Mouse (Mus musculus) adrenal gland, adult 2 months (tissue): ENCODE results near the gene Rps6kb2. TPM values are rescaled to one million over a fixed set of nuclear protein-coding genes. Genes with fewer than 3 reads are reported as not detected.

Experiments used
- DNase-seq: peaks from one replicate; pipeline ENCODE4 v3.0.0; 2021
- polyA plus RNA-seq: library from polyadenylated mRNA; depleted of rRNA; stranded (reverse); fragments of >200 nt; gene quantifications from 2 replicates; pipeline ENCODE4 v1.2.3, GENCODE M21; 2012
- total RNA-seq, 2 experiments: library from RNA; stranded (reverse); gene quantifications; 2 replicates each; pipeline ENCODE4 v1.2.3; 2021

Rps6kb2 gene
- total and polyA plus RNA-seq, 3 experiments, result 27.6 to 60.8 (median 39.5) TPM

DNA sequence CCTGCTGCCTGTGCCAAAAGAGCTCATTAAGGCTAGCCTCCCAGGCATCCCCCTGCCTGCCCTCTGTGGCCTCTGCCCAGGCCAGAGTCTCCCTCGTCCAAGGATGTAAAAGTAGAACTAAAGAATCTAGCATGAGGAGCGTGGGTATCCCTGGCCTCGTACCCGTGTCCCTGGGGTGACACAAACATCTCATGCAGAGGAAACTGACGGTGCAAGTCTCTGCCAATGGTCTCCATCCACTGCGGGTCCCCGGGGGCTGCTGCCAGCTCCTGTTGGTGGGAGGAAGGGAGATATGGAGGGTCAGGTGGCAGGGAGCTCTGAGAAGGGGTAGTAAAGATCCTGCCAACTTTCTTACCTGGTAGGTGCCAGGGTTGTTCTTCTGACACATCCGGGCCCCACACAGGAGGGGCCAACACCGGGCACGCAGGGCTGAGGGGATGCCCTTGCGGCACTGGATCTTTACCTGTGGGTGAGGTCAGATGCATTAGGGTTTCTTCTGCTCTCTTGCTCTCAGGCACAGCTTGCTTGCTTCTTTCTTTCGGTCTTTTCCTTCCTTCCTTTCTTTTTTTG, 26.0 kb upstream of the Rps6kb2 start:
- no peak for DNase-seq

DNA sequence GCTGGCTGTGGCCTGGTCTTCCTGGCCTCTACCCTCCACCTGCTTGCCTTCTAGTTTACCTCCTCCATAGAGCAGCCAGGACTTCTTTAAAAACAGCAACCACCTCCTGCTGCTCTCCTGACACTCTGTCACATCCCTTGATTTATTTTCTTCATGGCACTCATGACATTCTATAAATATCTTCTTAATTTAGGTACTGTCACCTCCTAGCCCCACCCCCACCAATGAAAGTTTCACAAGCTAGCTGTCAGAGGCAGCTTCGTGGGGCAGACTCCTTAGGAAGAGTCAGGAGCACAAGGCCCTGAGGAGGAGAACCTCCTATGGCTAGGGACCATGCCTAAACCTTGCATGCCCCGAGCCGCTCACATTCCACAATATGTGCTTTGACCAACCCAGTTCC, 24.1 kb upstream of the Rps6kb2 start:
- no peak for DNase-seq

DNA sequence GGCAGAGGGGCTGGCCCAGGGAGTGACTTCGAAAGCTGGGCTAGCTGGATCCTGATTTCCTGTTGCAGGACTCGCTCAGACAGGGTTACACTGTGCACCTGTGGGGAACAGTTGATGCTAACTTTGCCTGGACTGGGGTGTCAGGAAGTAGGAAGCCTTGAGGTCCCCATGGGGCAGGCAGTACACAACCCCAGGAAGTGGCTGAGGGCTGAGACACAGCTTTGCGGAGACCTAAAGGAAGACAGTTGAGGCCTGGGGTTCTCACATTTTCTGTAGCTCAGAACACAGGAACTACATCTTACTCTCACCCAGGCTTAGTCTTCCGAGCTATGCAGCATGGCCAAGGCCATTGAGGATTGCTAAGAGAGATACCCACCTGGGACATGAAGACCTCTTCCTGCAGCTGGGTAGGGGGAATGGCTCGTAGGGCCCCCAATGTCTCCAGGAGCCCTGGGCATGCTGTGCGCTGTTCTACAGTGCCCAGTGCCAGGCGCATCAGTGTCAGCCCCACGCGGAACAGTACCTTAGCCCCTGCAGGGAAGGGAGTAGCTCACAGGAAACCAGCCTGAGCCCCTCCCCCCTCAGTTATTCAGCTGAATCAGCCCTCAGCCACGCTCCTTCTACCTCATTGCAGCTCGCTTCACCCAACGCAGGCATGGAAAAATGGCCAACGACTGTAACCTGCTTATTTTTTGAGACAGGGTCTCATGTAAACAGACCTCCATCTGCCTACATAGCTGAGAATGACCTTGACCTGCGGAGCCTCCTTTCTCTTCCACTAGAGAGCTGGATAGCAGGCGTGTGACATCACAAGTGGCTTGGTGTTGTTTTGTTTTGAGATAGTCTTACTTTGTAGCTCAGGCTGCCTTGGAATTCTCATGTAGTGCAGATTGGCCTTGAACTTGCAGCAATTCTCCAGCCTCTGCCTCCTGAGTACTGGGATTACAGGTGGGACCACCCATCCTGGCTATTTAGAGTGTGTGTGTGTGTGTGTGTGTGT, 22.1 kb upstream of the Rps6kb2 start:
- DNase-seq, result no peak

DNA sequence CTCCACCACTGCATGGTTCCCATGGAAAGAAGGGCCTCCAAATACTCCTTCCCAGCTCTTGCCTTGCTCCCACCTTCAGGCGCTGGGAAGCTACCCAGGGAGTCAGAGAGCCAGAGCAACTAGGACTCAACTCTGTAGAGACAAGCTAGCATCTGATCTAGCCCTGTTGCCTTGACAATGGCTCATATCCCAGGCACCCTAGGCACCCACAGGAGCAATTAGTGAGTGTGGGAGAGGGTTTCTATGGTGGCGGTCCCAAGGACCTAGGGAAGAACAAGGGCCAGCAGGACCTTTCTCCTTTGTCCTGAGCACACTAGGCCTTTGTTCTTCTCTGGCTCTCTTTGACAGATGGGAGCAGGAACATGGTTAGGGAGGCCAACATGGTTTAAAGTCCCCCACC, 20.5 kb upstream of the Rps6kb2 start:
- no peak for DNase-seq

DNA sequence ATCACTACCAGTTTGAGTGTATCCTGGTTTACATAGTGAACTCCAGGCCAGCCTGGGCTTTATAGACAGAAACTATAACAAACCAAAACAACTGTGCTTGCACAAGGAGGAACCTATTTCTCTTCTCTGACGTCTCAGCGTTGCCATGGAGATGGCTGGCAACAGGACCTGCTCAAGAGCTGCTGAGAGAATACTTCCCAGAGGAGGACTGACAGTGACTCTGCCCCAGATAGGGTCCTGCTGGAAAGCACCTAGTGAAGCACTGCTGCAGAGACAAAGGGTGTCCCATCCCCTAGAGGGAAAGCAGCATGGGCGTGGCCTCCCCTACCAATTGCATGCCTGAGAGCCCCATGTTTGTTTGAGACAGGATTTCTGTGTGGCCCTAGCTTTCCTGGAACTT, 18.7 kb upstream of the Rps6kb2 start:
- DNase-seq, result peak; percentile 81

DNA sequence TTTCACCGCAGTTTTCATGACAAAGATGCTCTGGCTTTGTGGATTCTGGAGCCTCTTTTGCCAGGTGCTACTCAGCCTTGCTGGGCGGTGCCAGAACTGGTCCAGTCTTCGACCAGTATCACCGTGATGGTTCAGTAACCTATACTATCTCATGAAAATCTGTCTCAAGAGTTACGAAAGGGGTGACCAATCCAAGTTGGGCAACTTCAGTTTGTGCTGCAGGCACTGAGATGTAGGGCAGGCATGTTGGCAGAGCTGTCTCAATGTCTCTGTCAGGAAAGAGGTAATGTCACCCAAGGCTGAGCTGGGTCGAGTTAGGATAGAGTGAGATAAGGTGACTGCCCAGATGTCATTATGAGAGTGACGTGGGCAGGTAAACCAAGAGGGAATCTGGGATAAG, 17.3 kb upstream of the Rps6kb2 start:
- no peak for DNase-seq

DNA sequence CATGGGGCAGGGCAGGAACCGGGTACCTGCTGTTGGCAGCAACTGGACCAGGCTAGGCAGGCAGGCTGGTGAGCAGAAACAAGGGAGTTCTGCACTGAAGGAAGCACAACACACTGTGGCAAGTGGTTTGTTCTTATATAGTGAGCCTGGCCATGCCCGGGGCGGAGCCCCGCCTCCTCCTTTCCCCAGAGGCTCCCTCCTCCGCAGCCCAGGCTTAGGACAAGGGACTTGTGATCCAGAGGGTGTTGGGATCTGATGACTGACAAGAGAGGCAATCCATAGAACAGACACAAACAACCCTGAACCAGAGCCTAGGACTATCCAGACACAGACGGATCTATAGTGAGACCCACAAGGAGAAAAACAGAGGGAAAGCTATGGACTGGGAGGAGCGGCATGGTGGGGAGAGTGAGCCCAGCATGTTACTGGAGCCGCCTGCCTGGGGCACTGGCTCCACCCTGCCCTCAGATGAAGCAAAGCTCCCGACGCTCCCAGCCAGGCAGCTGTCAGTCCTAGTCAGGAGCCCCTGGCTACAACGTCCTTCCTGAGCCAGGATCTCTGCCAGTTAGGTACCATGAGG, 12.3 kb upstream of the Rps6kb2 start, which contains the start of gene Carns1:
Carns1 (minus strand) TSS at position 112 of the 580 bp plus-strand sequence.
- DNase-seq, result peak; percentile 45

DNA sequence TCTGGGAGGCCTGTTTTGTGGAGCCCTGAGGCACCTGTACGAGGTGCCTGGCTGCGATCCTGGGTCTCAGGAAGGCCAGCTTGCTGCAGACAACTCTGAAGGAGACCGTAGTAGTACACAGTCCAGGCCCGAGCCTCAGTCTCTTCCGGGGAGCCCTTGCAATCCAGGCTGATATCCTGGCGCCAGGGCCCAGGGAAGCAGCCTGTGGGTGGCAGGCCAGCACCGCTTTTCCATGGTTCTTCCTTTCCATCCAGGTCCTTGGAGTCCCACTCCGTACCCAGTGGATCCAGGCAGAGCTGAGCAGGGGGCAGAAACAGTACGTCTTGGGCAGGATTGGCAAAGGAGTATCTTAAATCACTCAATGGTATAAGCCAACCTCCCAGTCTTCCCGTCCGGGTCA, 9.8 kb upstream of the Rps6kb2 start:
- DNase-seq, result peak; percentile 12

DNA sequence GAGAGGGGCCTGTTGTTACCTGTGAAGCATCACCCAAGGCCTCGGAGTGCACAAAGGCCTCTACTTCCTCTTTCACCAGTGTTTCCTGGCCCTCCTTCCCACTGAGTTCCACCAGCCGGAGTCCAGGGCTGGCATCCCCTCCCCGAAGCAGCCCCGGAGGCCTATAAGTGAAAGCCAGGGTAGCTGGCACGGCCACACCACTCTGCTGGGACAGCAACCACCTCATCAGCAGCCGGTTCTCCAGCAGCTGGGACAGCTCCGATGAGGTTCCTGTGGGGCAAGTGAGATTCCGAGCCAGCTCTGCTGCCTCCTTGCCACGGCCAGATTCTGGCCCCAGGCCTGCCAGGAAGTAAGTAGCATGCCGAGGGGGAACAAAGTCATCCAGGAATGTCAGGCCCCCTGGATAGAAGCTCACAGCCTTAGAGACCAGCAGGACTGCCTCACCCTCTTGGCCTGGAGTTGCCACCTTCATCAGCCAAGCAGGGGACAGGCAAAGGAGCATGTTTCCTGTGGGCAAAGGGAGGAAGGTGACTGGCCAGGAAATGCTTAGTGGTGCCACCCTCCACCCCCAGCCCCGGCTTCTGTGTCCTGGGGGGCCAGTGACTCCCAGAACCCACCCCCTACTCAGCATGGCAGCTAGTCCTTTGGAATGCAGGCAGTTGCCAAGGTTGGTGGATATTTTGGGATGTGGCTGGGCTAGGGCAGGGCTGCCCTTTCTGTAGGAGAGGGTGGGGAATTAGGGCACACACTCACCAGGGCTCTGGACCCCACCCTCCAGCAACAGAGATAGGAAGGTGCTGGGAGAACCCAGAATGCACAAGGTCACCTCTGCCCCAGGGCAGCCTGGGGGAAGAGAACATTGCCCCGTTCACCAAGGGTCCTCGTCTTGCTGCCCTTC, 8.5 kb upstream of the Rps6kb2 start:
- DNase-seq, result peak; percentile 18

DNA sequence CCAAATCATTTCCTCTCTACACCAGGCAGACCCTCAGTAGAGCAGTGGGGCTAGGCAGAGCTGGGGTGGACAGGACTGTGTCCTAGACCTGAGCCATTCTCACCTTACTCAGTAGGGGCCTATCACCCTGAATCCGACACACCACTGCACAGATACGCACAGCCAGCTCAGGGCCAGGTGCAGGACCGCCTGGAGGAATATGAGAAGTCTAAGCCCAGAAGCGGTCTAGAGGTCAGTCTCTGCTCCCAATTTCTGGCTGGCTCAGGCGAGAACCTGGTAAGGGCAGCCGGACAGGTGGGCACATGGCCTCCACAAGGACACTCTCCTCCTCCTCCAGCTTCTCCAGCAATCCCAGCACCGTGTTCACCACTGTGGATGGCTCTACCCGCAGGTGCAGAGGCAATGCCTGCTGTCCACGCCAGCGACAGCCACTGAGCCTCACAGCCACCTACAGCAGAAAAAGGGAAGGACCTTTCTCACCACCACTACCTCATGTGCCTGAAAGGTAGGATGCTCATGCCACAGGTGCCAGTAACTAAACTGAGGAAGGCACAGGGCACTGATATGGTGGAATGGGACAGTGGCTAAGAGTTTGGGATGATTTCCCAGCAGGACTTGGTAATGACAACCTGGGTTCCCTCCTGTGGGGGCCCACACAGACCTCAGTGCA, 7.7 kb upstream of the Rps6kb2 start:
- DNase-seq, result no peak

DNA sequence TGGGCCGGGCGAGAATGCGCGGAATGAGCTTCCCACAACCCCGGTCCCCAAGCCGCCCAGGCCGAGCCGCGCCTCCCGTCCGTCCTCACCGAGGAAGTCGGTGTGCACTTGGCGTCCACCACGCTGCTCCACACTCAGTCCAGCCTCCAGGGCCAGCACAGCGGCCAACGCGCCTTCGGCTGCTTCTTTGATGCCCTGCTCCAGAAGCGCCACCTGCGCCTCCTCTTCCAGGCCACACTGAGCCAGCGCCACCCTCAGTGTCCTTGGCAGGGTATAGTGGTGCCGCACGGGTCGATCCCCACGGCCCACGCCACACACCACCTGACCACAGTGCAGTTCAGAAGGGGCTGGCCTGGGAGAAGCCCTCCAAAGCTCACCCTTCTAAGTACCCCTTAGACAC, 6.7 kb upstream of the Rps6kb2 start:
- DNase-seq, result no peak

DNA sequence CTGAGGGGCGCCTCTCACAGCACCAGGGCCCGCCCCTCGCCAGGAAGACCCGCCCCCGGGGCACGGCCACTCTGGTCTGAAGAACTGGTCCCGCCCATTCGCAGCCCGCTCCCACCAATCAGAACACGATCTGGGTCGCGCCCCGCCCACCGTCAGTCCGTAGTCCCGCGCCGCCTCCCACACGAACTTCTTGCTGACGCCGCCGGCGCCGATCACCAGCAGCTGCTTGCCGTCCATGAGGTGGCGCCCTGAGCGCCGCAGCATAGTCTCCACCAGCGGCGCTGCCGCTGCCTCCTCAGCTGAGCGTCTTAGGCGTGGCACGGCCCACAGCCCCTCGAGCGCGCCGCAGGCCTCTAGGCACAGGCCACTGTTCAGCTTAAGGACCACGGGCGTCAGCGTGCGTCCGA, 6.2 kb upstream of the Rps6kb2 start:
- peak; percentile 99 for DNase-seq

DNA sequence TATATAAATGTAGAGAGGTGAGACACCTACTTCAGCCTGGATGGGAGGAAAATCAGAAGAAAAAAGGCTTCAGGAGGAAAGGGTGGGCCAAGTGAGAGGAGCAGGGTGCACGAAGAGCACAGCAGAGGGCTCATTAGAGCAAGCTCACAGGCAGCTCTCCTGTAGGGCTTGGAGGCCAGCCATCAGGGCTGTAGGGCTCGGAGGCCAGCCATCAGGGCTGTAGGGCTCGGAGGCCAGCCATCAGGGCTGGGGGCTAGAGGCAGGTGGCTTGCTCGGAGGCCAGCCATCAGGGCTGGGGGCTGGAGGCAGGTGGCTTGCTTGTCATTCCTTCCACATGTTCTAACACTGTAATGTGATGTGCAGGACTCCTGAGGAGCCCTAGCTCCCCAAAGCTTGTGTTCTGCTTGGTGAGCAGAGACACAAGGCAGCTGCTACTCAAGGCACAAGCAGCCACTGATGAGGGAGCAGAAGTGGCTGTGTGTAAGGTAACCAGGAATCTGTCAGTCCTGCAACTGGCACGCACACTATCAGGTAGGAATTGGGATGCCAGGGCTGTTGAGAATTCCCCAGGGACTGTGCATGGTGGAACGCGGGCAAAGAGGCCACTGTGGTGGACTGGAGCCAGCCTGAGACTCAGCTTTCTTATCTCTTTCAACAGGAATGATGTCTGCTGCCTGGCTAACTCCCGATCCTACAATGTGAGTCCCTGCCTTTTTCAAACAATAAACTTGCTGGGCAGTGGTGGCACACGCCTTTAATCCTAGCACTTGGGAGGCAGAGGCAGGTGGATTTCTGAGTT, 3.7 kb upstream of the Rps6kb2 start:
- peak; percentile 48 for DNase-seq

DNA sequence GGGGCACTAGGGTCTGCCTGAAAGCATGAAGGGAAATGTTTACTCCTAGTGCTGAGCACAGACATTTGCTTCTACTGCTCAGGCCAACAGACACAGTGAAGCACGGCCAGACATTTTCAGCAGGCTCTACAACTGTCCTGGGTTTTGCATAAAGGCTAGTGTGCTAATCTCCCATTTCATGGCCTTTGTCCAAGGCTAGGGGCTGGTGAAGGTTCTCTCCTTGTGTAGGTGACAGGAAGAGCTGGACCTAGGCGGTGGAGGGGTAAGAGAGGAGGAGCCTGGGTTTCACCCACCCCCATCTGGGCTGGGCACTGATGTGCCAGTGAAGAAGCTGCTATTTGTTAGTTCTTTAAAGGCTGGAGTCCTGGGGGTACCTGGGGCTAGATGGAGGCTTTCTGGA, 1.6 kb upstream of the Rps6kb2 start:
- peak; percentile 71 for DNase-seq

DNA sequence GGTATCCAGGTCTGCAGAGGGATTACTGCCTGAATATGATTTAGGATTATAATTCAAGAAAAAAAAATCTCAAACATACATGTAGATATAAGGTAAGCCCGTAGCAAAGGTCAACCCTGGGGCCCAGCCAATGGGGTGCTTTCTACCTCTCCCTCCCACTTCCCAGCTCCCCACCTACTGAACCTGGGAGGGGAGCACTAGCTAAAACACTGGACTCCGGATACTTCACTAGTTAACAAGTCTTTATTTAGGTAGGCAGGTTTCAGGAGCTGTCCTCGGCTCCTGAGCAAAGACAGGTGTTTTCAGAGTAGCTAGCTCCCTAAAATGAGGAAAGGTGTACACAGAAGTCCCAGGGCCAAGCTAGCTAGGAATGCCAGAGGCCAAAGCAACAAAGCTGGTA, 946 bp upstream of the Rps6kb2 start:
- DNase-seq, result no peak

DNA sequence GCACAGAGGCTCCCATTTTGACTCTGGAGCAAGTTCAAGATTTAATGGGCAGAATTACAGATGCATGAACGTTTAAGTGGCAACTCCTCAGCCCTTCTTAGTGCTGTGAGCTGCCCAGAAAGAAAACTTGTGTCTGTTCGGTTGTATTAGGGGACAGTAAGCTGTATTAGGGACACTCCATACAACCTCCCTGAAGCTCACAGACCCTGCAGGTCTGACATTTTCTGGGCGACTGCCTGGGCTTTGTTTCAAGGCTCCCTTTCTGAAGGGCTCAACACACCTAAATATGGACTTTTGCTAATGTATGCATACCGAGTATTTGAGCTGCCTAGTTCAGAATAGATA, 361 bp upstream of the Rps6kb2 start:
- no peak for DNase-seq

DNA sequence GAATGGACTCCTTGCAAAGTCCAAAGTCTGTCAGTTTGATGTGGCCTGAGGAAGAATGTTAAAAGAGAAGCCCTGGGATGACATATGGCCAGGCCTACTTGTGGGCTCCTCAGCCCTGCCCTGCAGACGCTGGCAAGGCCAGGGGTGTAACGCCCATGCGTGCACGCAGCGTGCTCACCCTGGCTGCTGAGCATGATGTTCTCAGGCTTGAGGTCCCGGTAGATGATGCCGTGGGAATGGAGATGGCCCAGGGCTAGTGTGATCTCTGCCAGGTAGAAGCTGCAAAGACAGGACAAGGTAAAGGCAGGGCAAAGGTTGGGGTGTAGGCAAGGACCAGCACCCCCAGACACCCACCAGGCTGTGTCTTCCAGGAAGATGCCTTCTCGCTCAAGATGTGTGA, 4.1 kb downstream of the Rps6kb2 start:
- no peak for DNase-seq

DNA sequence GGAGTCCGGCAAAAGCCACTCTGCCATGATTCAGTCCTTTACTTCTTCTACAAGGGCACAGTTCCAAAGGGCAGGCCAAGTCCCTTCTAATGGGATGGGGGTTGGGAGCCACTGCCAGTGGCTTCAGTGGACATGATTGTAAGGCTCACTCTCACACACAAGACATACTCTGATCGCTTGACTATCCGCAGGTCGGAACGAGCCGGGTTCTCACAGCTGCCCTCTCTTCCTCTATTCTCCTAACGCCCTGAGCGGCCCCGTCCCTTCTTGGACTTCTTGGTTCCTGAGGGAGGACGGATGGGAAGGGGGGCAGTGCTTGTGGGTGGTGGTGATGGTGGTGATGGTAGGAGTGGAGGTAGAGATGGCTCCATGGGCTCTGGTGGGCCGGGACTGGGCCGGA, 6.4 kb downstream of the Rps6kb2 start:
- DNase-seq, result no peak

DNA sequence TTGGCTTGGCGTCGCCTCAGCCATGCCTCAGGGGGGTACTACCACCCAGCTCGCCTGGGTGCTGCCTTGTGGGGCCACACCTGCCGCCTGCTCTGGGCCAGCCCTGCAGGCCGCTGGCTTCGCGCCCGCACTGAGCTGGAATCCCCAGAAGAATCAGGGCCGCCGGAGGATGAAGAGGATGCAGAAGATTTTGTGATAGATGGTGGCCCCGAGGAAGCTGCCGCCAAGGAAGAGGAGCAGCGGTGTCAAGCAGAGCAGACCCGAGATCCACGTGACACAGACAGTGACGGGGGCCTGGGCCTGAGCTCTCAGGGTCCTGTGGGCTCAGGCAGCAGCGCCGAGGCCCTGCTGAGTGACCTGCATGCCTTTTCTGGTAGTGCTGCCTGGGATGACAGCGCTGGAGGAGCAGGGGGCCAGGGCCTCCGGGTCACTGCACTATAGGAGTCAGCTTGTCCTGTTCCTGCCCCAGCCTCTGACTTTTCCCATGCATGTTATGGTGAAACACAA, 7.0 kb downstream of the Rps6kb2 start:
- no peak for DNase-seq
